Mouse (Mus musculus) heart, postnatal 0 days (tissue): Measurements from ENCODE around the gene Brat1.

Experiments
- CTCF ChIP-seq: IDR thresholded peaks from 2 replicates; pipeline ENCODE4 v1.5.1; 2016; ENCODE audit warnings: antibody characterized with exemption, control low read depth, low read depth
- EP300 ChIP-seq: IDR thresholded peaks from 2 replicates; pipeline ENCODE4 v1.6.1; 2016; ENCODE audit warnings: antibody characterized with exemption, low read depth

DNA sequence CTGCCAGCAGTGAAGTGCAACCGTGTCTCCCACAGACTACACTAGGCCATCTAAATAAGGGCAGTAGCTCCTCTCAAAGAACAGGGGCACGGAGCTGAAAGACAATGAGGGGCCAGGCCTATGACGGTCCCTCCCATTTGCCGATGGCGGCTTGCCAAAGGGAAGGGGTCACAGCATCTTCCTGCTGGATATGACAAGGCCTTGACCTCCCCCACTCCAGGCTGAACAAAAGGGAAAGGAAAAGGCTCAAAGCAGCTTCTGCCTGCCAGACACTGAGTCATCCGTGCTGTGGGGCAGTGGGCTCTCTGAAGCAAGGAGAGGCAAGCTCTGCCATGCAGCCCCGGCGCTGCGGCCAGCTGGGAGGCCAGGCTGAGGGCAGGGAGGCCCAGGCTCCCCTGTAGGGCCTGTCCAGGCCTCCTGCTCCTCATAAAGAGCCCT is 62.9 kb downstream of the Brat1 start:
- no peak for TF ChIP-seq CTCF
- TF ChIP-seq EP300: peak; percentile 67; the same call in 1 of the 2 replicates
